Mouse (Mus musculus): Measurements from ENCODE around the gene Zfp146.

The Zfp146 gene

GRCm38 (mm10) chr7:30194101-30194831 lies 24.7 kb upstream of the Zfp146 start:
- in situ Hi-C loops (cut with MboI; ENCODE audit: low pct_unique_long_range_greater_than_20kb in 1 of 2, low sequenced_read_pairs in 2 of 2, unreplicated experiment in 1 of 2), result no loop called here

- in situ Hi-C loops (cut with MboI; ENCODE audit: low pct_unique_long_range_greater_than_20kb in 1 of 2, low sequenced_read_pairs in 2 of 2, unreplicated experiment in 1 of 2), result no loop called here
Measured at GRCm38 (mm10) chr7:30193581-30194100, 24.1 kb upstream of the Zfp146 start.

- in situ Hi-C loops (cut with MboI; ENCODE audit: low pct_unique_long_range_greater_than_20kb in 1 of 2, low sequenced_read_pairs in 2 of 2, unreplicated experiment in 1 of 2), result no loop called here
Measured at GRCm38 (mm10) chr7:30193013-30193412, 23.5 kb upstream of the Zfp146 start.

- in situ Hi-C loops (cut with MboI; ENCODE audit: low pct_unique_long_range_greater_than_20kb in 1 of 2, low sequenced_read_pairs in 2 of 2, unreplicated experiment in 1 of 2), result no loop called here
Measured at GRCm38 (mm10) chr7:30192088-30192487, 22.5 kb upstream of the Zfp146 start.

GRCm38 (mm10) chr7:30189116-30189491 lies 19.6 kb upstream of the Zfp146 start:
- in situ Hi-C loops (cut with MboI; ENCODE audit: low pct_unique_long_range_greater_than_20kb in 1 of 2, low sequenced_read_pairs in 2 of 2, unreplicated experiment in 1 of 2), result no loop called here

GRCm38 (mm10) chr7:30188344-30189115 lies 19.0 kb upstream of the Zfp146 start:
- in situ Hi-C loops (cut with MboI; ENCODE audit: low pct_unique_long_range_greater_than_20kb in 1 of 2, low sequenced_read_pairs in 2 of 2, unreplicated experiment in 1 of 2), result no loop called here

- in situ Hi-C loops (cut with MboI; ENCODE audit: low pct_unique_long_range_greater_than_20kb in 1 of 2, low sequenced_read_pairs in 2 of 2, unreplicated experiment in 1 of 2), result loop anchor here in 1 of 2 experiments (5.0 kb wide), 1 partner anchor 33 kb away; no protein-coding TSS in a partner anchor
Measured at GRCm38 (mm10) chr7:30184641-30185348, 15.2 kb upstream of the Zfp146 start.

- in situ Hi-C loops (cut with MboI; ENCODE audit: low pct_unique_long_range_greater_than_20kb in 1 of 2, low sequenced_read_pairs in 2 of 2, unreplicated experiment in 1 of 2), result loop anchor here in 1 of 2 experiments (5.0 kb wide), 1 partner anchor 33 kb away; no protein-coding TSS in a partner anchor
Measured at GRCm38 (mm10) chr7:30183879-30184289, 14.3 kb upstream of the Zfp146 start, which contains the start of gene Cox7a1. Gene Cox7a1 (plus strand): TSS chr7:30184144.

GRCm38 (mm10) chr7:30183189-30183588 lies 13.6 kb upstream of the Zfp146 start:
- in situ Hi-C loops (cut with MboI; ENCODE audit: low pct_unique_long_range_greater_than_20kb in 1 of 2, low sequenced_read_pairs in 2 of 2, unreplicated experiment in 1 of 2), result loop anchor here in 1 of 2 experiments (5.0 kb wide), 1 partner anchor 34 kb away; no protein-coding TSS in a partner anchor

- in situ Hi-C loops (cut with MboI; ENCODE audit: low pct_unique_long_range_greater_than_20kb in 1 of 2, low sequenced_read_pairs in 2 of 2, unreplicated experiment in 1 of 2), result loop anchor here in 1 of 2 experiments (5.0 kb wide), 1 partner anchor 35 kb away; no protein-coding TSS in a partner anchor
Measured at GRCm38 (mm10) chr7:30181929-30182328, 12.4 kb upstream of the Zfp146 start.

GRCm38 (mm10) chr7:30181308-30181707 lies 11.8 kb upstream of the Zfp146 start:
- in situ Hi-C loops (cut with MboI; ENCODE audit: low pct_unique_long_range_greater_than_20kb in 1 of 2, low sequenced_read_pairs in 2 of 2, unreplicated experiment in 1 of 2), result loop anchor here in 1 of 2 experiments (5.0 kb wide), 1 partner anchor 36 kb away; no protein-coding TSS in a partner anchor

GRCm38 (mm10) chr7:30178256-30178655 lies 8.7 kb upstream of the Zfp146 start:
- in situ Hi-C loops (cut with MboI; ENCODE audit: low pct_unique_long_range_greater_than_20kb in 1 of 2, low sequenced_read_pairs in 2 of 2, unreplicated experiment in 1 of 2), result loop anchor here in 1 of 2 experiments (5.0 kb wide), 1 partner anchor 34 kb away; no protein-coding TSS in a partner anchor

GRCm38 (mm10) chr7:30176474-30176873 lies 6.9 kb upstream of the Zfp146 start:
- in situ Hi-C loops (cut with MboI; ENCODE audit: low pct_unique_long_range_greater_than_20kb in 1 of 2, low sequenced_read_pairs in 2 of 2, unreplicated experiment in 1 of 2), result loop anchor here in 1 of 2 experiments (5.0 kb wide), 1 partner anchor 36 kb away; no protein-coding TSS in a partner anchor

- in situ Hi-C loops (cut with MboI; ENCODE audit: low pct_unique_long_range_greater_than_20kb in 1 of 2, low sequenced_read_pairs in 2 of 2, unreplicated experiment in 1 of 2), result no loop called here
Measured at GRCm38 (mm10) chr7:30170283-30170951, 867 bp upstream of the Zfp146 start.

- in situ Hi-C loops (cut with MboI; ENCODE audit: low pct_unique_long_range_greater_than_20kb in 1 of 2, low sequenced_read_pairs in 2 of 2, unreplicated experiment in 1 of 2), result no loop called here
Measured at GRCm38 (mm10) chr7:30168914-30169582, 502 bp downstream of the Zfp146 start.

GRCm38 (mm10) chr7:30164745-30165144 lies 4.8 kb downstream of the Zfp146 start:
- in situ Hi-C loops (cut with MboI; ENCODE audit: low pct_unique_long_range_greater_than_20kb in 1 of 2, low sequenced_read_pairs in 2 of 2, unreplicated experiment in 1 of 2), result no loop called here

- in situ Hi-C loops (cut with MboI; ENCODE audit: low pct_unique_long_range_greater_than_20kb in 1 of 2, low sequenced_read_pairs in 2 of 2, unreplicated experiment in 1 of 2), result no loop called here
Measured at GRCm38 (mm10) chr7:30163113-30163512, 6.4 kb downstream of the Zfp146 start.

Measured in mouse embryonic stem cell (cell line).